Mouse (Mus musculus) embryonic facial prominence, embryonic 10.5 days (tissue): ENCODE results near the gene Cmss1. TPM values are rescaled to one million over a fixed set of nuclear protein-coding genes. Genes with fewer than 3 reads are reported as not detected.

Experiments
- DNase-seq: peaks from one replicate; pipeline ENCODE4 v3.0.0-alpha.2; 2017; ENCODE audit warnings: low spot score
- H3K27ac ChIP-seq: fragments of 300-500 bp; sonication (generic); replicated peaks from 2 replicates; pipeline ENCODE4 v1.5.1; 2016; ENCODE audit warnings: mild to moderate bottlenecking
- H3K27me3 ChIP-seq: fragments of 300-500 bp; sonication (generic); replicated peaks from 2 replicates; pipeline ENCODE4 v1.6.1; 2016; ENCODE audit warnings: low read depth, mild to moderate bottlenecking; ENCODE audit not compliant: poor library complexity, severe bottlenecking
- H3K36me3 ChIP-seq: fragments of 300-500 bp; sonication (generic); replicated peaks from 2 replicates; pipeline ENCODE4 v1.6.1; 2016; ENCODE audit warnings: mild to moderate bottlenecking, moderate library complexity
- H3K4me1 ChIP-seq: fragments of 300-500 bp; sonication (generic); 2 replicates; pipeline ENCODE4 v1.6.1; 2016
- H3K4me3 ChIP-seq: fragments of 300-500 bp; sonication (generic); 2 replicates; pipeline ENCODE4 v1.5.1; 2016; ENCODE audit warnings: mild to moderate bottlenecking, moderate library complexity
- H3K9me3 ChIP-seq: fragments of 300-500 bp; sonication (generic); 2 replicates; pipeline ENCODE4 v1.6.1; 2016; ENCODE audit warnings: mild to moderate bottlenecking
- WGBS: fragments of 180-500 bp; shearing (Covaris S2); methylation state at CpG from one replicate; pipeline ENCODE4 v1.1.7; 2016; 5-methylcytosine and 5-hydroxymethylcytosine counted together
- polyA plus RNA-seq: library from polyadenylated mRNA; unstranded; fragments of >200 nt; fragmentation: Nextera tagmentation; extraction: Ambion mirVana; gene quantifications from 2 replicates; pipeline ENCODE4 v1.2.1, GENCODE M21; 2016

The Cmss1 gene
- polyA plus RNA-seq, 1 experiment from 2014 or later, result 58.1 TPM

DNA sequence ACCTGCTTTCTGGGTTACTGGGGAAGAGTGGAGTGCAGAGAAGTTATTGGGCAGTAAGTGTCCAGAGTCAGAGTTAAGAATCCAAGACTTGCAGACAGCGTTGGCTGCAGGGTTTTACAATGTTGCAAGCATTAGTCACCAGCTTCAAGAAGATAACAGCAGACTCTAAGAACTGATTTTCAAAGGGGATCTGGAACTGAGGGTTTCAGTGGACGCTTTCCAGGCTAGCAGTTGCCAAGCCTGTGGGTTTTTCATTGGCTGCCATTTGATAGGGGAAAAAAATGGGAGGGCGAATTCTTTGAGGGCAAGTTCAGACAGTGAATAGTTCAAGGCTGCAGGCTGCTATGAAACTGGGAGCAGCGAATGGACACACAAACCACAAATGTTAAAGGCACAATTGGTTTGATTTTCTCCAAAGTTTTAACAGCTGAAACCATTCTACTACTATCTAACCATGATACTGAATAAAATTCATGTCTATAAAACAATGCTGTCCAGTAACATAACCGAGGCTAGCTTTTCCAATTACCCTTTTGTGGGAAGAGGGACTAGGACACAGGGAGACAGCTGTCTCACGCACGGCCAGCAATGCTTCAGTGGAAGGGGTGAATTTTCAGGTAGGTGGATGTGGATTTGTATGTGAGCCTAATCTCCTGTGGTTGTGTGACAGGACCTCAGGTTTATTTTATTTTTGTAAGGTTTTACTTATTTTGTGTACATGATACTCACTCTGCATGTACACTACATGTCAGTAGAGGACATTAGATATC is 179.0 kb downstream of the Cmss1 start:
- H3K36me3 ChIP-seq, result no peaks in the 10 kb centered on the region
- peaks cover 8% of the 10 kb centered on the region for H3K4me1 ChIP-seq
- no peak overlapping the region for H3K4me3 ChIP-seq
- H3K9me3 ChIP-seq, result no peaks in the 10 kb centered on the region
- no peak overlapping the region for H3K27ac ChIP-seq
- H3K27me3 ChIP-seq, result no peaks in the 10 kb centered on the region
- WGBS, result 85% methylated on average over 7 of the region's 7 CpGs
- no peak for DNase-seq

DNA sequence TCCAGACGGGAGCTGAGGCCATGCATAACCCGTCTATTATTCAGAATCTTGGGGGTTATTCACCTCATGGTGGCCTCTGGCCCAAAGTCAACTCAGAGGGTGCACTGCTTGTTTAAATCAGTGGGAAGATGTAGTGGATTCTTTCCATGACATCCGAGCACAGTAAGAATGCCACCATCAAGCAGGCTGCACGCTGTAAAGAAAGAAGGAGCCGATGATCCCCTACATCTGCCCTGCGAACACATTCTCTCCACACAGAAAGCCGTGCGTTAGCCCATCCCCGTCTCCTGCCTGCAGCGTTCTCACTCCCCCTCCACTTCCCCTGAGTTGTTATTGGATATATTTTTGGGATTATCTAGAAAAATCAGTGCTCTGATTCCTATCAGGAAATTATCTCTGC is 180.0 kb downstream of the Cmss1 start:
- no peaks in the 10 kb centered on the region for H3K27me3 ChIP-seq
- H3K4me1 ChIP-seq, result peaks cover 12% of the 10 kb centered on the region
- 80% methylated on average over 10 of the region's 10 CpGs for WGBS
- H3K36me3 ChIP-seq, result no peaks in the 10 kb centered on the region
- no peak overlapping the region for H3K27ac ChIP-seq
- H3K4me3 ChIP-seq, result no peak overlapping the region
- no peaks in the 10 kb centered on the region for H3K9me3 ChIP-seq
- no peak for DNase-seq

DNA sequence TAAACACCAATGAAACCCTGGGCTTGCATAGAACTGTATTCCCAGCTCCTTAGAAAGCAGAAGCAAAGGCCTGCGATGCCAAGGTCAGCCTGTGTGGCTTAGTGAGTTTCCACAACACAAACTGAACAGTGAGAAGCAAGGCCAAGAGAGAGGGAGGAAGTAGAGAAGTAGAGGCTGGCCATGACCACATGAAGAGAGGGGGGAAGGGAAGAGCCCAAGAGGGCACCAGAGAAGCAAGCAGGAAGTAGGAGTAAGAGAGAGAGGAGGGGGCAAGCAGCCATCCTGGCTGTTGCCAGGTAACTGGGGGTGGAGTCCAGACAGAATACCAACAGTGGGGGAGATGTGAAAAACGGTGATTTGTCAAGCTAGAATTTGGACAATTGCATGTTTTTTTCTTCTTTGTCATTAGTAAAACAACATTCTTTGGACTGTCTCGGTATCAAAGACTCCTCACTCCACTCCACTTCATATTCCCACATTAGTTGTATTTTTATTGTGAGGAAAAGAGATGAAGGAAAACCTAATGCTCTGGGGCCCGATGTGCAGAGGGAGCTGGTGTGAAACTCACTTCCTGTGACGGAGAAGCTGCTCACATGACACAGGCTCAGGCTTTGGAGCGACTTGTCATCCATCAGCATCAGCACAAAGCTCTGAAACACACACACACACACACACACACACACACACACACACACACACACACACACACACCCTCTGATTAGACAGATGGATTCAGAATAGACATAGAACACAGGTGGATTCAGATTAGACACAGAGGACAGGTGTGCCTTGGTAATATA is 183.5 kb downstream of the Cmss1 start:
- peaks cover 17% of the 10 kb centered on the region for H3K4me1 ChIP-seq
- no peak for DNase-seq
- WGBS, result 60% methylated on average over 6 of the region's 6 CpGs
- no peaks in the 10 kb centered on the region for H3K9me3 ChIP-seq
- no peak overlapping the region for H3K4me3 ChIP-seq
- peak overlapping the region; percentile 59 for H3K27ac ChIP-seq
- H3K36me3 ChIP-seq, result no peaks in the 10 kb centered on the region
- H3K27me3 ChIP-seq, result no peaks in the 10 kb centered on the region

DNA sequence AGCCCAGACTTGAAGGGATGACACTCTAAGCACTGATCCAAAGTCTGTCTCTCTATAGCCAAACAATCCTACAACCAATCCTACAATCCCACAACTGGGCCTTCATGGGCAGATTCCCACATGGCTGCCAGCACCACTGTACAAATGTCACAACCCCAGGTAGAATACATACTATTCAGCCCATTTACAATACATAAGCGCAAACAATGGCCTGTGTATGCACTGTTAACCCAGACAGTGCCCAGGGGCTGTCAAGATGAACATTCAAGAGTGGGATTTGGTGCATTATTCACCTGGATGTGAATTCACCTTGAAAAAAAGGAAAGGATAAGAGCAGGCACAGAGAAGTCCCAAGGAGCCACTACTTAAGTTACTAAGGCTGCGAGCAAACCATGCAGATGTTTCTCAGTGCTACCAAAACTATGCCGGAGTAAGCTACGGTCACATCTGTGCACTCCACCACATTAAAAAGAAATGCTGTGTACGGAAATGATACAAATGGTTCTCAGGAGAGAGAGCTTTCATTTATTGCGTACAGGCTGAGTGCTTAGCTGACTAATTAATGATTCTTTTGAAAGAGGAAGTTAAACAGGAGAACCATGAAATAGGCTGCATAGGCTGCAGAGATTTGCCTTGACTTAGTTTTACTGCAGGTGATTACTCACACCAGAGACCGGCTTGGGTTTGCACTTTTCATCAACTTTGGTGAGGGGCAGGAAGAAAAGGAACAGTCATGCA is 184.8 kb downstream of the Cmss1 start:
- no peaks in the 10 kb centered on the region for H3K9me3 ChIP-seq
- H3K4me3 ChIP-seq, result no peak overlapping the region
- DNase-seq, result no peak
- H3K27ac ChIP-seq, result no peak overlapping the region
- peaks cover 17% of the 10 kb centered on the region for H3K4me1 ChIP-seq
- WGBS, result 91% methylated on average over 7 of the region's 7 CpGs
- H3K36me3 ChIP-seq, result no peaks in the 10 kb centered on the region
- no peaks in the 10 kb centered on the region for H3K27me3 ChIP-seq

DNA sequence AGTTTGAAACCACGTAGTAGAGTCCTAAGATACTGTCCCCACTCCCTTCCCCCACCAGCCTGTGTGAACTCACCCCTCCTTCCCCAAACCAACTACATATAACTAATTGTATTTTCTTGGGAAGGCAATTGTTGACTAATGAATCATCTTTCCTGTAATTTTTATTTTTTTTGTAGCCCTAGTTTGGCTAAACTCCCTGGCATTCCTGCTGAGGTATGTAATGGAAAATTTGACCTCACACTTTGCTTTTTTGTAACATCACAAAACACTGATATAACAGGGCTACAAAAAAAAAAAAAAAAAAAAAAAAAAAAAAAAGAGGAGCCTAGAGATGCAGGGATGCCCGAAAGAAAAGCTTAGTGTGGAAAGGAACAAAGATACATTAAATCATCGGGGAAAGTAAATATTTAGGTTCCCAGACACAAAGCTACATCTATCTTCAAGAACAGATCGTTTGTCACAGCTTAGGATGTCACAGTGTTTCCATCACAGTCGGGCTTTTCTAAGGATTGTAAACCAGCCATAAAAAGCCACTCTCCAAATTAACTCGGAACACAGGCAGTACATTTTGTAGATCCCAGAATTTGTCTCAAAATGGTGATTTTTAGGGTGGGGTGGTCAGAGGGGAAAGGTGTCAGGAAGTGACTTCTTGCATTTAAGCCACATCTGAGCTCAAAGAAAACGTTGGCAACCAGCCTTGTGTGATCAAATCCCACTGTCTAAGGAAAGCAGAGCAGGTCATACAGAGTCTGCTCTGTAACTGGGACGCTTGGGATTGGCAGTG is 185.7 kb downstream of the Cmss1 start:
- no peak for DNase-seq
- H3K9me3 ChIP-seq, result no peaks in the 10 kb centered on the region
- H3K4me1 ChIP-seq, result peaks cover 20% of the 10 kb centered on the region
- H3K36me3 ChIP-seq, result no peaks in the 10 kb centered on the region
- no peaks in the 10 kb centered on the region for H3K27me3 ChIP-seq
- no peak overlapping the region for H3K4me3 ChIP-seq
- 68% methylated on average over 8 of the region's 8 CpGs for WGBS
- H3K27ac ChIP-seq, result no peak overlapping the region

DNA sequence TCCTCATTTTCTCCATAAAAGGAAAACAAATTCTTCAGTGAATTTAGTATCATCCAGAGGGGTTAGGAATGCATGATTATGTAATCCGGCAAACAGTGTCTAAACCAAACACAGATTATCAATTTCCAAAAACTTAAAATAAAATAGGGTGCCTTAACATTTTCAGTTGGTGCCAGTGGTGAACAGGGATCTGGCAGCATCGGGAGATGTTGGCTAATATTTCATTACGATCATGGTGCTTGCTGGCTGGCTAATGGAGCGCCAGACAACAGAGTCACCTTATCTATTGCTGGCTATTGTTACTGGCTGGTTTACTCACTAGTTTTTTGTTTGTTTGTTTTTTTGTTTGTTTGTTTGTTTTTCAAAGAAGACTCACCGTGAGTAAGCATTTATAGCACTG is 186.8 kb downstream of the Cmss1 start:
- Histone ChIP-seq H3K36me3 (no peaks in the 10 kb centered on the region), H3K4me1 (peaks cover 26% of the 10 kb centered on the region), H3K9me3 (no peaks in the 10 kb centered on the region), H3K27ac (no peak overlapping the region), H3K4me3 (no peak overlapping the region), H3K27me3 (no peaks in the 10 kb centered on the region)
- WGBS, result 88% methylated on average over 5 of the region's 5 CpGs
- no peak for DNase-seq

DNA sequence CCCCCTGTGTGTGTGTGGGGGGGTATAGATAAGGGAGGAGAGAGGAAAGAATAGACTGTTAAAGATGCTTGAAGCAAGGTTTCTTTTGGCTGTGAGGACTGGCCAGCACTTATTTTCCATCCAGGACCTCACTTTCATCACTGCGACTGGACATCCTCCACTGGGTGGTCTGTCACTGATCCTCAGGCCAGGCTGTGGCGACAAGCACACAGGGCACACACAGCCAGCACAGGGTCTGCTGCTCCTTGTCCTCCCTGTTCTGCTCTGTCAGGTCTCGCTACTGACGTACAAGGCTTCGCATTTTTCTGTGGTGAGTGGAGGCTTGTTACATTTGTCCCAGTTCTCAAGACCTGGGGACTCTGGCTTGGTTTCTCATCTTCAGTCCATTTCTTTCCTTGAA is 187.3 kb downstream of the Cmss1 start:
- H3K4me1 ChIP-seq, result peaks cover 26% of the 10 kb centered on the region
- no peak overlapping the region for H3K4me3 ChIP-seq
- no peaks in the 10 kb centered on the region for H3K27me3 ChIP-seq
- WGBS, result 59% methylated on average over 5 of the region's 5 CpGs
- H3K27ac ChIP-seq, result no peak overlapping the region
- no peaks in the 10 kb centered on the region for H3K9me3 ChIP-seq
- H3K36me3 ChIP-seq, result no peaks in the 10 kb centered on the region
- no peak for DNase-seq

DNA sequence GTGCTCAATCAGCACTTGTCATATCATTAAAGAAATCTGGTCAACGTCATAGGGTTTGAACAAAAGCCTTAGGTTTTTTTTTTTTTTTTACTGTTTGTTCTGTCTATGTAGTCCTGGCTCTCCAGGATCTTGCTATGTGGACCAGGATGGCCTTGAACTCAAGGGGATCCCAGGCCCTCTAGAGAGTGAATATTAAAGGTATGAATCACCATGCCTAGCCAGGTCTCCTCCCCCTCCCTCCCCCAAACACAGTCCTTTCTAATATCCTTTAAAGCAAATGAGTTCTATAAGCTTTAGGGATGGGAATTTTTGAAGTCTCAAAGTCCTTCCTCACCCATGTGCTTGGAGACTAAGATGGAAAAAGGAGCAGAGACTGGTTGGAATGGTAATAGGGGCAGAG is 188.7 kb downstream of the Cmss1 start:
- H3K9me3 ChIP-seq, result no peaks in the 10 kb centered on the region
- no peak for DNase-seq
- H3K36me3 ChIP-seq, result no peaks in the 10 kb centered on the region
- no peaks in the 10 kb centered on the region for H3K27me3 ChIP-seq
- no peak overlapping the region for H3K4me3 ChIP-seq
- H3K4me1 ChIP-seq, result peaks cover 19% of the 10 kb centered on the region
- 75% methylated on average over 1 of the region's 1 CpGs for WGBS
- H3K27ac ChIP-seq, result no peak overlapping the region

DNA sequence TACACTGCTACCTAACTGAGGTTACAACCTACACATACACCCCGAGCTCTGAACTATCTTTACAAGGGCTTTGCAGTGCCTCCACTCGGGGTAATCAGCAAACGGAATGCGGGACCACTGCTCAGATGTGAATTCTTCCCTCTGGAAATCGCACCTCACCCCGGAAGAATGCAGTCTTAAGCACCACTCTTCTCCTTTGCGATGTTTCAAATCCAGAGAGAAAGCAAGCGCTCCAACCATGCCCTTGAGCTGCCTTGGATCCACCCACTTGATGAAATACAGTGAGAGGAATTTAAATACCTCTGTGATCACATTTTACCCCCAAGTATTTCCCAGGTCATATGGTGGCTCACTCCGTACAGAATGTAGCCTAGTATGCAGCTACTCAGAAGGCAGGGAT is 189.6 kb downstream of the Cmss1 start:
- Histone ChIP-seq H3K4me3 (no peak overlapping the region), H3K4me1 (peaks cover 17% of the 10 kb centered on the region), H3K36me3 (no peaks in the 10 kb centered on the region), H3K9me3 (no peaks in the 10 kb centered on the region), H3K27me3 (no peaks in the 10 kb centered on the region), H3K27ac (no peak overlapping the region)
- no peak for DNase-seq
- 87% methylated on average over 9 of the region's 9 CpGs for WGBS

DNA sequence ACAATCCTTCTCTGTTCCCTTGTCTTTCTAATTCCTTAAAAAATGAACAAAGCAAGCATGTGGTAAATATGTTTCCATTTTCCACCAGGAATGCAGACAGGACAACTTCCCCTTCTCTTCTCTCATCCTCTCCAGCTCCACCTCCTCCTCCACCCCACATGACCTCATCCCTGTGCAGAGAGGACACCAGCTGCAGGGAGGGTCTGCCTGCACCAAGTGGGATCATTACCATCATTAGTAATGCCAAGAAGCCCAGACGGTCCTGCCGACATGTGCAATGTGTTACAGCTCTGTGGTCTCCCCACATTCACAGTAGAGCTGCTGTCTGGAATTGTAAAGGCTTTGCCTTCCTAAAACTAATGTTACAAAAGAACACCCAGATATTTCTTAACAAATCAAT is 190.6 kb downstream of the Cmss1 start:
- no peak overlapping the region for H3K27ac ChIP-seq
- 59% methylated on average over 2 of the region's 2 CpGs for WGBS

DNA sequence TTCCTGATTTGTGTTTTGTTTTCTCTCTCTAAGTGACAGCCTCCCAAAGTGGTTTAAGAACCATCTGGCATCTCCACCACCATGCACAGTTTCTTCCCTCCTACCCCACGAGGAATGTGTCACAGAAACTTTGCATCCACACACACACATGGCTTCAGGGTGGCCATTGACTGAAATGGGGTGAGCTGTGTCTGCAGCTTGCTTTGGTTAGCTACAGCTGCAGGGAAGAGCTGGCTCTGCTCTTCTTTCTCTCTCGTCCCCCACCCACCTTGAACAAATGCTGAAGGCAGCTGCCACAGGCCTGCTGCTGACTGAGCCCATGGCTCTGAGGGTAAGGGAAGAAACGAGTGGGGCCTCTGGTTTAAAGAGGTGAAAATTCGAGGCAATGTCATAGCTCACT is 193.9 kb downstream of the Cmss1 start:
- H3K9me3 ChIP-seq, result no peaks in the 10 kb centered on the region
- H3K27me3 ChIP-seq, result no peaks in the 10 kb centered on the region
- 64% methylated on average over 4 of the region's 4 CpGs for WGBS
- H3K36me3 ChIP-seq, result no peaks in the 10 kb centered on the region
- no peak overlapping the region for H3K27ac ChIP-seq
- no peak for DNase-seq
- peaks cover 8% of the 10 kb centered on the region for H3K4me1 ChIP-seq
- no peak overlapping the region for H3K4me3 ChIP-seq

More for the DNA sequence above, 190.6 kb downstream of the Cmss1 start:
- Histone ChIP-seq H3K27me3 (no peaks in the 10 kb centered on the region), H3K9me3 (no peaks in the 10 kb centered on the region), H3K36me3 (no peaks in the 10 kb centered on the region), H3K4me1 (peaks cover 13% of the 10 kb centered on the region), H3K4me3 (no peak overlapping the region)
- no peak for DNase-seq

DNA sequence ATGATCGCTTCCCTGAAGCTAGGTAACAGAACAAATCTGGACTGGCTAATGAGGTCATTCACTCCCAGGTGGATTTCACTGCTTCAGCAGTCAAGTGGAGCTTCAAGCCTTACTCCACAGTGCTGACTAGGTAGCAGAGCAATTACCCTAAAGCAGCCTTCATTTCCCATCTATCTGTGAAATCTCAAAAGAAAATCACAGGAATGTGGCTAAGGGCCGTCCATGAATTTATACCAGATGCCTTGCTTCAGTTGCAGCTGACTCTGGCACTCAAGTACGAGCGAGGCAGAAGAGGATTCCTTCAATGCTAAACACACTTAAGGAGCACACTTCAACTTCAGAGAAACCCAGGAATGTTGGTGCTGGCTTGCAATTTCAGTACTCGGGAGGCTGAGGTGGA is 202.8 kb downstream of the Cmss1 start:
- peaks cover 32% of the 10 kb centered on the region for H3K4me1 ChIP-seq
- 44% methylated on average over 5 of the region's 5 CpGs for WGBS
- 0 out of 2 replicates have a peak overlapping the region, but pooled peaks have one; percentile 11 for H3K27ac ChIP-seq
- peak; percentile 32 for DNase-seq
- no peaks in the 10 kb centered on the region for H3K27me3 ChIP-seq
- H3K36me3 ChIP-seq, result no peaks in the 10 kb centered on the region
- no peaks in the 10 kb centered on the region for H3K9me3 ChIP-seq
- H3K4me3 ChIP-seq, result no peak overlapping the region
